Mouse (Mus musculus) frontal cortex, adult (tissue): Measurements from ENCODE around the gene Haus4.

Experiments
- ATAC-seq: cut with Nextera tagmentation; 2 replicates; pipeline ENCODE4 v1.9.2; 2017; ENCODE audit warnings: mild to moderate bottlenecking, moderate library complexity, mixed read lengths; ENCODE audit not compliant: low TSS enrichment

Haus4 gene

DNA sequence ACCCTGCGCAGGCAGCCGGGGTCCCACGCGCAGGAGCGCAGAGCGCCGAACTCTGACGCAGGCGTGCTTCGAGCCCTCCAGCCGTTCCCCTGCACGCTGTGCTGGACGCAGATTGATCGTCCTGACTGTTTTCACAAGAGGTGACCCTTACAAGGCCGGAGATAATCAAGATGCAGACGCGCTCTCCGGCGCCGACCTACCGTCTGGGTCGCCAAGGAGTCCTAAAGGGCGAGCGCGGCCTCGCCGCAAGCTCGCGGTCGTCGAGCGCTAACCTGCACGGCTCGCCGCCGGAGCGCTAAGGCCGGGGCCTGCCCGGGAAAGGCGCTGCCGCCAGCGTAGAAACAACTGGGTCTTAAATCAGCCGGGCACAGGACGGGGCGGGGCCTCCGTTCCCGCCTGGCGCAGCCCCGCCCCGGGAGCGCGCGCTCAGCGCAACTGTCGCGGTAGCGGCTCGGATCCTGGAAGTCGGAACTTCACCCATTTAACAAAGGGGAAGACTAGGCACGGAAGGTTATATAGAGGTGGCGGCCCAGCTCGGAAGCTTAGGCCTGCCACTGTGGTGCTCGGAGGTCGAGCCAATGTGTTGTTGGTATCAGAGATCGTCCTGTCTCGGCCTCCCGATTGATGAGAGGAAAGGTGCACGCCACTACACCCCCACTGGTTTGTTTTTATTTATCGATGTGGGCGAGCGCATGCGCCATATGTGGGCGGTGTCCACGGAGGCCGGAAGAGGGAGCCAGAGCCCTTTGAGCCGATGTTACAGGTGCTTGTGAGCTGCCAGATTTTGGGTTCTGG, at the start of gene Haus4:
Gene Haus4 (minus strand): TSS at position 642 of the 795 bp plus-strand sequence.
- ATAC-seq = peak; percentile 96

DNA sequence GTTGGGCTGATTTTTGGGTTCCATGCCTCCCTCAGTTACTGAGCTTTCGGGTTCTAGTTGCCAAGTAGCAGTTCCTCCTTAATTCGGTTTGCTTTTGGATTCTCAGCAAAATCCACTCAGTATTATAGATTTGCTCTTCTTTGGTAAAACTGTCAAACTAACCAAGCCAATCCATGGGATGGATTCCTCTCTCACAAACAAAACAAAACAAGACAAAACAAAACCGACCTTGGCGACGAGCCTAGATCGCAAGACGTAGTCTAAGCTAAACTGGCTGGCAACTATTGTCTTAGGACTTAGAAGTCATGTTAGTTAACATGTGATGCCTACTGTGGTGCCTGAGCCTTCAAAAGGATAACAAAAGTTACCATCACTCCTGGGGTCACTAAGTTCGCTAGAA, 49.3 kb upstream of the Haus4 start:
- ATAC-seq = no peak

DNA sequence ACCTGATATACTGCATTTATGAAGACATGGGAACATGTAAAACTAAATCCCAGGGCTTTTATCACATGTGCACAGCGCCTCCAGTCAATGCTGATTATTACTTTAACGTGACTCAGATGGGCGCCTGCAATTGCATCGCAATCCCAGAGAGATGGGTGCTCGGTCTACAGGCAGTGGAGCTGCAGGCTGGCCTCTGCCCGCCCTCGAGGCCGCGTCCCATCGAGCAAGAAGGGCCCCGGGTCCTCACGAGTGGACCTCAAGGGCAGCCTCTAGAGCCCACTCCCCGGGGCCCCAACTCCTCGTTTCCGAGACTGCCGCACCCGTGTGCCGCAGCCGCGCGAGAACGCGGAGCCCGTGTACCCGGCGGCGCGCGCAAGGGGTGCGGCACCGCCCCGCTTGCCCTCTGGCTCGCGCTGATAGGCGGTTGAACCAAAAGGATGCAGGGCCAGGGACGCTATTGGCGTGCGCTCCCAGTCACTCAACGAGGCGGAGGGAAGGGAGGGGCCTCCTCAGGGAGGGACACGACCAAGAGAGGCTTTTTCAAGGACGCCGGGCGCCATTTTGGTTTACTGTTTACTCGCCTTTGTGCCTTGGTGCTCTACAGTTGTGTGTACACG, 48.7 kb upstream of the Haus4 start:
- peak; percentile 95 for ATAC-seq

DNA sequence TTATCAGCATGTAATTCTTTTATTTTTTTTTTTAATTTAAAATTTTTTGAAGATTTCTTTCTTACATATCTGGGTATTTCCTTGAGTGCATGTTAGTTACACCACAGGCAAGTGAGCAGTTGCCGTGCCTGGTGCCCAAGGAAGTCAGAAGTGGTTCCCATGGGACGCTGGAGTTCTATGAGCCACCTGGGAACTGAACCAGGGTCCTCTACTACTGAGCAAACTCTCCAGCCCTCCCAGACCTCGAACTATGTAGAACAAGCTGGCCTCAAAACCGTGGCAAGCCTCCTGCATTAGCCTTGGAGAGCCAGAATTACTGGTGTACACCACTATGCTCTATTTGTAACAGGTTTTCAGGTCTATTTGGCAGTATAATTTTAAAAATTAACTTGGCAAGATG, 48.2 kb upstream of the Haus4 start:
- ATAC-seq = no peak

DNA sequence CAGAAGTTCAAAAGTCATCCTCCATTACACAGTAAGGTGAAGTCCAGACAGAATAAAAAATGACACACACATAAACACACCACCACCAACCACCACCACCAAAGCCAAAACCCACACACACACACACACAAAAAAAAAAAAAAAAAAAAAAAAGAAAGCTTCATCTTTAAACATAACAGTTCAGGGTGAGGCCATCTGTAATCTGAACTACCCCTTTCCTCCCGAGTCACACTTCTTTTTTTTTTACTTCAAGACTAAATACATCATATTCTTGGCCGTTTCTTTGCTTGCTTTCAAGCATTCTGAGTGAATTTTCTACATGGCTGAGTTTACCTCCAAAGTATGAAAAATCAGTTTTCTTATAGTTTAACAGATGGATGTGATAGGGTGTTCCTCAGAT, 47.2 kb upstream of the Haus4 start:
- no peak for ATAC-seq

DNA sequence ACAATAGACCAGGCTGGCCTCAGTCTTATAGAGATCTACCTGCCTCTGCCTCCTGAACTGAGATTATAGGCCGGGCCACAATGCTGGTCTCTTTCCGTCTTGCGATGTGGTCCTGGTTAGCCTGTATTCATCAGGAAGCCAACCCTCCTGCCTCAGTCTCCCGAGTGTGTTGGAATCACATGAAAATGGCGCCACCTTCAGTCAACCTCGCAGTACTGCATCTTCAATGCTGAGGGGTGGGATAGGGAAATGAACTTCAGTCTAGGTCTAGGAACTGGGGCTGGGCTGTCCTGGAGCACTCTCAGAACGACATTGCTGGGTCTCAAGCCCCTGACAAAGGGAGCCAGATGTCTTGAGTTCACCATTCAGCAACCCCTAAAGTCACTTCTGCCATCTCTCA, 42.7 kb upstream of the Haus4 start:
- ATAC-seq = no peak

DNA sequence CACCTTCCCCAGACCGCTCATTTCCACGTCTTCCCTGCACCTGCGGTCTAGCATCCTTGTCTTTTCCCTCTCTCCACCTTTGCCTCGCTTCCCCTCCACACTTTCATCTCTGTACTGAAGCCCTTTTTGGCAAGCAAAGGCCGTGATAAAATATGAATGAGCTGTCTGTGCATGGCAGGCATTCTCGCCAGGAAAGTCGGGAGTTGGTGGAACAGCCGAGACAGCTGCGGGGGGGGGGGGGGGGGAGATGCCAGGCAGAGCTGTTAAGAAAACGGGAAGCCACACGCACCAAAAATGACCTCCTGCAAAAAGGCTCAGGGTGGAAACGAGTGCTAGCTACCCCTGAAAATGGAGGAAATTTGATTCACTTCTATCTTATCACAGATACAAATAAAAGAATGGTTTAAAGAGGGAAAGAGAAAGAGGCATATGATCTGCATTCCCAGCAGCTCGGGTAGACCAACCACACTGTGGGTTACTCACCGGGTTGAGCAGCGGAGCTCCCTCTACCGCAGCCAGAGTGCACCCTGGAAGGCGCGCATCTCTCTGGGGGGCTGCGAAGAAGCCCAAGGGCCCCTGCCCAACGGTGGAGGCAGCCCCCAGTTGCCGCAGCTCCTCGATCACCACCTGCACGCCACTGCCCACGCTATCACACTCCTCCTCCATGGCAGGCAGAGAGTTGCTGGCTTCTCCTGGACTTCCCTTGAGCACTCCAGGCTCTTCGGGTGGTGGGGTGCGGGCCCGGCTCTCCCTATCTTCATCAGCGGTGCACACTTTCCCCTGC, 40.4 kb upstream of the Haus4 start:
- ATAC-seq = peak; percentile 77

DNA sequence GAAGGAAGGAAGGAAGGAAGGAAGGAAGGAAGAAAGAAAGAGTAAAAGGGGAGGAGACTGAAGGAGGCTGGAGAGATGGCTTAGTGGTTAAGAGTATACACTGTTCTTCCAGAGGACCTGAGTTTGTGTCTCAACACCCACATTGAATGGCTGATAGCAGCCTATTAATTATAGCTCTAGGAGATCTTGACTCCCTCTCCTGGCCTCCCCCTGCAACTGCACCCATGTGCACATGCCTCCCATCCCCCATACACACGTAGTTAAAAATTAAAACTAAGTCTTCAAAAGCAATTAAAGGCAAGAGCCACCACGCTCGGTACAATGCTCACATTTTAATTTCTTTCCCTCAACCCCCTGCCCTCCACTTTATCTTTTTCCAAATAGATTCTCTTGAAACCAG, 39.6 kb upstream of the Haus4 start:
- ATAC-seq = no peak

DNA sequence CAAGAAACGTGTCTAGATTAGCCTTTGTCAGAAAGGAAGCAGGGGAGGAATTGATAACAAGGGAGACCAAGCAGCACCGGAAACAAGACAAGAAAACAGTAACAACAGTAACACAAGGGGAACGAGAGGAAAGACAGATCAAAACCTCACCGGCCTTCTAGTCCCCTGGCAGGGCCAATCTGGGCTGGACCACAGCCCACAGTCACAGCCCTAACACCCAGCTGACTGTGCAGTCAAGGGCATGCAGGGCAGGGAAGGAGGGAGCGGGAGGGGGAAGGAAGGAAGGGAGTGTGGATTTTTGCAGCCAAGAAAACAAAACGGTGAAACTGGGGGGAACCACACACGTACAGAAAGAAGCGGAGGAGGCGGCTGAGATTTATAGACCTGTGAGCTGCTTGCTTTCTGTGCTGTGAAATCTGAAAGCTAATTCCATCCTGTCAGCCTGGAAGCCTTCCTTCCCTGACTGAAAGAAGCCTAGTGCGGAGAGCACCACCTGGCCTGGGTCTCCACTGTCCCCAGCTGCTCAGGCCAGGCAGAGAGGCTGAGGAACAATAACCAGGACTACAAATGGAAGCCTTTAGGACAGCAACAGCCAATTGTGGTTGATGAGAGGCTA, 38.0 kb upstream of the Haus4 start:
- peak; percentile 77 for ATAC-seq

DNA sequence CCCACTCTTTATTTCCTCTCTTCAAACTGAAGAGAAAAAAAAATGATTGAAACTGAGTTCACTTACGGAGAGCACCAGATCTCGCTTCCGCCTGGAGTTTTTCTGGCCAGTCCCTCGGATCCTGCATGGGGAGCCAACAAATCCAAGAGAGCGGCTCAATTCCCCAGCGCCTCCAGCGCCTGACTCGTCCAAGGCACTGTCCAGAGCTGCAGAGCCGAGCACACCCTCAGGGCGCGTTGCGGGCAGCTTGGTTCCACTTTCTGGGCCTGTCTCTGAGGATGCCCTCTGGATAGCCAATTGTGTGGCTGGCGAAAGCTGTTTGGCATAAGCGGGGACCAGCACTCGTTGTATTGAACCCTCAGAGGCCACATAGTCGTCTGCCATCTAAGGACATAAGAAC, 36.6 kb upstream of the Haus4 start:
- ATAC-seq = no peak

DNA sequence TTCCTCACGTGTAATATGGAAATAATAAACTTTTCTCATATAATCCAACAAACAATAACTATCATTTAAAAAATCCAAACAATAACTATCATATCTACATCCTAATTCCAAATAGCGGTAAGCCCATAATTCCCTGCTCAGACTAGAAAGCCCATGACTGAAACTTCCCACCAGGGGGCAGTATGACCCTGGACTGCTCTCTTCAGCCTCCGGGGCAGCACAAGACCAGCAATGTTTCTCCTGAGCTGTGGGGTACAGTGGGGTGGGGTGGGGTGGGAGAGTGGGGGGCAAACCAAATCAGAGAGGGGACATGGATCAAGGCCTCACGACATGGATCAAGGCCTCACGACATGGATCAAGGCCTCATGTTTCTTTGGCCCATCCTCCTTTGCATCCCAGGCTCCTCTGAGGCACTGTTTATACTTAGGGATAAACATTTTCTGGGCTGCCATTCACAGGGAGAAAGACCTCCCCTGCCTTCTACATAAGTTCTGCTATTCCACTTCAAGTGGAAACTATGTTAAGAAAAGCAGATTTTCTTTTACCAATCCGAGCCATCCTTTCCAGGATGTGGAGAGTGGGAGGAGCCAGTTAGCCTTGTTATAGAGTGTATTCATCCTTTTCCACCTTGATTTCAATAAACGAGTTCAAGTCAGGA, 29.4 kb upstream of the Haus4 start:
- peak; percentile 76 for ATAC-seq

DNA sequence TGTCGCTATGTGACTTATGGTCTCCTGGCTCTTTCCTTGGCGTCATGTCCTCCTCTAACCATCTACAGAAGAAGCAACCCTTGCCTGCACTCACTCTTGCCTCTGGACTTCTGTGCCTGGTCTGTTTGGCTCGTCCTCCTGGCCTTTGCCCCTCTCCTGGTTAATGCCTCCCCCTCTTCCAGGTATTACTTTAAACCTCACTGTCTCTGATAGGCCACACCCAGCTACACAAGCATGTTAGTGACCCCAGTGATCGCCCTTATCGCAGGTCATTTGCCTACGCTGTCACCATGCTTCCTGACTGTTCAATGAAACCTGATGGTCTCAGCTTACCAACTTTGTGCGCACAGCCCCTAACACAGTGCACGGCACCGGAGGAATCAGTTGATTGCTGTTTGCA, 28.1 kb upstream of the Haus4 start:
- ATAC-seq = no peak

DNA sequence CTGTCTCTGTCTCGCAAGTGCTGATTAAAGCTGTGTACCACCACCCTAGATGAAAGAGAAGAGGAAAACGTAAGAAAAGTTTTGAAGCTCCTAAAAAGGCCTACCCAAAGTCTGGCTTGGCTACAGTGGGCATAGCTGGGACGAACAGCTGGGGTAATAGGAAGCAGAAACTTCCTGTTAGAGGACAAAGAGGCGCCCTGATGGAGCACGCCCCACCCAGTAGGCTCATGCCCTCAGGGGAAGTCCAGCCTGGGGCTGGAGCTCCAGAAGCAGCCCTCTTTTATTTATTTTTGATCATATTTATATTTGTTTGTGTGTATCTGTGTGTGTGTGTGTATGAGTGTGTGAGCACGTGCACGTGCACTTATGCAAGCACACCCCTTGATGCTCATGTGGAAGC, 25.2 kb upstream of the Haus4 start:
- ATAC-seq = no peak

DNA sequence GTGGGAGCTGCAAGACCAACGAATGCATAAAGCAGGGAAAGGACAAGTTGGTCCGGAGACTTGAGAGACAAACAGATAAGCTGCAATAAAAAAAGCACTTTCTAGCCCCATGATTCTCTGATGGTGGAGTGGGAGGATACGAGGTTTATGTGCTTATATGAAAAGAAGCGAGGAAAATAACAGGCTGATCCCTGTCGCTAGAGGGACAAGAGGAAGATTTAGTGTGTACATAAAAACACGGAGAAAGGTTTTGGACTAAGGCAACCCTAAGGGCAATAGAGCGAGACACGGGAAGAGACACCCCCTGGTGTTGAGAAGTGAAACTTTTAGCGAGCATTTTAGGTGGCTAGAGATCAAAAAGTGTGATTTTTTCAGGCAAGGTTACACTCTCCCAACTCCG, 23.6 kb upstream of the Haus4 start:
- peak; percentile 43 for ATAC-seq

DNA sequence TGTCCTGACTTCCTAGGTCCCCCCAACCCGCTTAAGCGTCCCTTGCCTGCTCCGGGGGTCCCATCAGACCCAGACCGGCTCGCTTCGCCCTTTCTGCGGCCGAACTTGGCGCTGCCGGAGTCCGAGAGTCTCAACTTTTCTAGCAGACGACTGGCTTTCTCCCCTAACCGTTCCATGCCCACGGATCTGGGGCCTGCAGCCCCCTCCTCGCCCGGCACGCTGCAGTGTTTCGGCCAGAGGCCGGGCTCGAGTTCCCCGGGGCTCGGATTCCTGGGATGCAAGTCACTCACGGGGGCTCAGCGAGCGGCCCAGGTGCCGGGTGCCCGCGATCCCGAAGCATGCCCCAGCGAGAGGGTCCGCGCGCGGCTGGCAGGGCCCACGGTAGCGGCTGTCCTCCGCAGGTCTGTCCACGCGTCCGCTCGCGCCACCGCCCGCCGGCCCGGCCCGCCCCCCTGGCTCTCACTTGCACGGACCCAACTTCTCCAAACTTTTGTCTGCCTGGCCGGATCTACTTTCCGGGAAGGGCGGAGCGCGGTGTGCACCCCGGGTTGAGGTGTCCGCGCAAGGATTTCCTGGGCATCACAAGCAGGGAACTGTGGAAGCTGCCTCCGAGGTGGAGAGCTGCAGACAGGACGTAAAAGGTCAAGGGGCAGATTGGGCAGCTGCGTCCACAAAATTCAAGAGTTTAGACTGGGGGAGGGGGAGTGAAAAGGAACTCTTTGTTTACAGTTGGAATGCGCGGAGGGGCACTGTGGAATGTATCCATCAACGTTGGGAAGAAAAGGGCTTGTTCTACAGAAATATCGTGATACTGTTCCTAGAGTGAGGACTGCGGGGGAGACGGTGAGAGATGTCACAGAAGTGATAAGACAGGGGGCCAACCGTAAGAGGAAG, 22.9 kb upstream of the Haus4 start, which contains the start of gene Ajuba:
Gene Ajuba (minus strand): TSS at position 470 of the 894 bp plus-strand sequence.
- peak; percentile 80 for ATAC-seq

DNA sequence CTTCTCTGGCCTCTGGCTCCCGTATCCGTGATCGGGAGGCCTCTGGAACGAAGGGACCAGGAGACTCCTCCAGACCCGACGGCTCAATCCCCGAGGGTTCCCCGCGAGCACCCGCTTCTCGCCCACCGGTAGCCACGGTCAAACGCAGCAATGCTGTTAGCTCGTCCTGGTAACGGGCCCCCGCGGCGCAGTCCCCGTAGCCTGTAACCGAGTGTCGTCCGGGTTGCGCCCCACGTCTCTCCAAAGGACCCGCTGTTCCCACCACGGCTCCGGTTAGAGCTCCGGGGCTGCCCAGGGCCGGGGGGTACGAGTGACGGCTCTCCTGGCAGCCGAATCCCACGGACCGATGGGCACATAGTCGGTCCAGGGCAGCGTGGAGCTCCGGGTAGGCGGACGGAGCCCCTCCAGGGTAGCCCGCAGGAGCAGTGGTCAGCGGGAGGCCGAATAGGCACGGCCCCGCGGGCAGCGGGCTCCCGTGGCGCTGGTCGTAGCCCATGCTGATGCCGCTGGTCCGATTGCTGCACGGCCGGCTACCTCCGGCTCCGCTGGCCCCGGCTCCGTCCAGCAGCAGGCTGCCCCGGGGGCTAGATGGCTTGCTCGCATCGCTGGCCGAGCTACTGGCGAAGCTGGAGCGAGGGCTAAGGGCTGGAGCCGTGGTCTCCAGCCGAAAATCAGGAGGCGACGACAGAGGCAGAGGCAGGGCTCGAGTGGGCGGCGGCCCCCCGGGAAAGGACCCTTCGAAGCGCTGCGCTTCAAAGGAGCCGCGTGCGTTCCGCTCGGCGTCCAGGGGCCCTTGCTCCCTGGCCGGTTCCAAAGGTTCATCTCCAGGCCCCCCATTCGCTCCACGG, 22.0 kb upstream of the Haus4 start:
- no peak for ATAC-seq

DNA sequence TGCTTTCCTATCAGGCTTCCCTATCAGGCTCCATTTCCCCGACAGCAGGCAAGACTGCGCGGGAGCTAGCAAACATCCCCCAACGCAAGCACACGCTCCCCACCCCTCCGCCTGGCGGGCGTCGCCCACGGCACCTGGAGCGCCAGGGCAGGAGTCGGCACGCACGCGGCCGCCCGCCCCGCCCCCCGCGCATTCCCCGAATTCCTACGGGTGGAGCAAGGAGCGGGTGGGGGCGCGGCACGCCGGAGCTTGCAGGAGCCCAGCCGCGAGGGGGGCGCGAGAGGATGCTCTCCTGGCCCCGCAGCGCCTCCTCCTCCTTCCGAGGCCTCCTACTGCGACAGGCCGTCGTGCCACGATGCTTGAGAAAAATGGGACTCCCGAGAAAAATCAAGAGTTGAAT, 21.2 kb upstream of the Haus4 start:
- no peak for ATAC-seq

DNA sequence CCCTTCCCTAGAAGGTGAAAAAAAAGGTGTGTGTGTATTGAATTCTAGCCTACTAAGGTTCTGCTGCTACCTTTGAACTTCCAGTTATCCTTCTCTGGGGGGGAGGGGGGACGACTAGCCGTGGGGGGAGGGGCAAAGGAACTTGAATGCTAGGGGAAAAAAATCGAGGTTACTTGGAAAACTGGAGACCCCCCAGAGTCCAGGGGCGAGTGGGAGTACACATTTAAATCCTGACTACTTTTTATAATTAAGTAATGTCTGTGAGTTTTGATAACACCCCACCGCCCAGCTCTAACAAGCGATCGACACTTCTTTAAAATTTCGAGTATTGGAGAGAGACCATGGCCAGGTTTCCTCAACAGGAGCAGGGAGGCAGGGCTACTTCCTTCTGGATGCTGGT, 20.6 kb upstream of the Haus4 start:
- no peak for ATAC-seq

DNA sequence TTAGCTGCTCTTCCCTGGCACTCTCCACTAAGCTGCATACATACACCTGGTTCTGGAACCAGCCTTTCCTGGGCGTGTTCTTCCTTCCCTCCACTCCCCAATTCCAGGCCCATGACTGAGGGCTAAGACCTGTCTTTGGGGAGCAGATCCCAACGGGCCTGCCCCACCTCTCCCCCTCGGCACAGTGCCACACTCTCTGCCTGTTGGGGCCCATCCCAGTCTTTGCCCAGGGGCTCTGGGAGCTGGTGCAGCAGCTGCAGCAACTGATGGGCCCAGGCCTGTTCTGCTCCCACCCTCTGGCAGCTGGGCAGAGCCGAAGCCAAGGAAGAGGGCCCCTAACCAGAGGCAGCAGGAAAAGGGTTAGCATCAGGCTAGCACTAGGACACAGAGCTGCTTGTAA, 19.8 kb upstream of the Haus4 start:
- no peak for ATAC-seq
